Mouse (Mus musculus) limb, embryonic 11.5 days (tissue): ENCODE results near the gene Coasy. TPM values are rescaled to one million over a fixed set of nuclear protein-coding genes. Genes with fewer than 3 reads are reported as not detected.

Source experiments
- polyA plus RNA-seq: library from polyadenylated mRNA; unstranded; fragments of >200 nt; fragmentation: Nextera tagmentation; extraction: Ambion mirVana; gene quantifications from 2 replicates; pipeline ENCODE4 v1.2.1, GENCODE M21; 2014

The Coasy gene
- polyA plus RNA-seq, 1 experiment from 2014 or later, result 49.4 TPM

Other genes starting within 250 kb of the Coasy start
- gene Stat5b, start 231.8 kb upstream of the Coasy start, polyA plus RNA-seq, result 16.9 and 19.7 TPM in 2 replicates
- gene Stat5a, start 223.2 kb upstream of the Coasy start, polyA plus RNA-seq, result 1.9 and 2.0 TPM in 2 replicates
- gene Stat3, start 143.0 kb upstream of the Coasy start, polyA plus RNA-seq, result 37.1 and 39.4 TPM in 2 replicates
- 10.2 and 13.3 TPM in 2 replicates for gene Cavin1, start 111.7 kb upstream of the Coasy start, polyA plus RNA-seq
- 27.1 and 32.0 TPM in 2 replicates for gene Atp6v0a1, start 73.1 kb upstream of the Coasy start, polyA plus RNA-seq
- 5.2 and 5.3 TPM in 2 replicates for gene Naglu, start 12.6 kb upstream of the Coasy start, polyA plus RNA-seq
- gene Hsd17b1, start 4.2 kb upstream of the Coasy start, polyA plus RNA-seq, result 0.15 TPM in 1 of 2 replicates, not detected in the other
- 40.6 and 48.9 TPM in 2 replicates for gene Mlx, start 4.7 kb downstream of the Coasy start, polyA plus RNA-seq
- gene Psmc3ip, start 12.9 kb downstream of the Coasy start, polyA plus RNA-seq, result 71.1 and 71.6 TPM in 2 replicates
- 10.3 and 10.8 TPM in 2 replicates for gene Retreg3, start 37.3 kb downstream of the Coasy start, polyA plus RNA-seq
- 113 and 119 TPM in 2 replicates for gene Tubg1, start 37.4 kb downstream of the Coasy start, polyA plus RNA-seq
- 4.8 and 5.0 TPM in 2 replicates for gene Tubg2, start 73.3 kb downstream of the Coasy start, polyA plus RNA-seq
- gene Cntnap1, start 88.0 kb downstream of the Coasy start, polyA plus RNA-seq, result 0.04 and 0.21 TPM in 2 replicates
- gene Plekhh3, start 88.8 kb downstream of the Coasy start, polyA plus RNA-seq, result 2.6 and 4.1 TPM in 2 replicates
- 0.13 TPM in 1 of 2 replicates, not detected in the other for gene Ccr10, start 92.9 kb downstream of the Coasy start, polyA plus RNA-seq
- 12.7 and 13.4 TPM in 2 replicates for gene Ezh1, start 143.9 kb downstream of the Coasy start, polyA plus RNA-seq
- 60.4 and 67.2 TPM in 2 replicates for gene Ramp2, start 163.5 kb downstream of the Coasy start, polyA plus RNA-seq
- 111 and 120 TPM in 2 replicates for gene Vps25, start 171.1 kb downstream of the Coasy start, polyA plus RNA-seq
- 7.0 and 8.1 TPM in 2 replicates for gene Wnk4, start 178.0 kb downstream of the Coasy start, polyA plus RNA-seq
- gene Cntd1, start 196.4 kb downstream of the Coasy start, polyA plus RNA-seq, result 1.3 and 1.8 TPM in 2 replicates
- gene Coa3, start 196.5 kb downstream of the Coasy start, polyA plus RNA-seq, result 191 and 204 TPM in 2 replicates
- 135 and 139 TPM in 2 replicates for gene Becn1, start 219.7 kb downstream of the Coasy start, polyA plus RNA-seq
- 158 and 164 TPM in 2 replicates for gene Psme3, start 233.6 kb downstream of the Coasy start, polyA plus RNA-seq
- 1.5 and 1.9 TPM in 2 replicates for gene Aoc2, start 242.5 kb downstream of the Coasy start, polyA plus RNA-seq
- gene Aoc3, start 248.0 kb downstream of the Coasy start, polyA plus RNA-seq, result not detected in 2 replicates